Comparison of ENCODE assay signal across 23 mouse cellular contexts in the genomic region with DNA sequence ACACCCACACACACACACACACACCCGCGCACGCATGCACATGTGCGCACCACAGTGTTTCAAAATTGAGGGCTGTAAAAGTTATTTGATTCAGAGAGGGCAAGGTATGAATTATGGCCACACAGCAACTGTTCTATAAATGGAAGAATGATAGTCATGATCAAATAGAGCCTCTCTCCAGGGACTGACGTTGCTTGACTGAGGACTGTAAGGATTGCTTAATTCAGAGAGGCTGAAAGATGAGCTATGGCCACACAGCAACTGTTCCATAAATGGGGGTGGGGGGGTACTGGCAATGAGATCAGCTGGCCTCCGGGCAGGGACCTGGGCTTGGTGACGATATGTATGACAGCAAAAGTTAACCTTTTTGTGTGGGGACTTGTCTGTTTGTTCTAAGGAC. TPM values are rescaled to one million over a fixed set of nuclear protein-coding genes. Genes with fewer than 3 reads are reported as not detected.
DNase-seq lines count a peak whose midpoint lies in the region; ATAC-seq and TF ChIP-seq lines count a peak whose summit lies in the region.
"Had no signal": no experiment of that assay in that cellular context is flagged by ENCODE, and none has a peak within 500 bp of the region (broad histone marks: within the 10 kb centered on the region; RNA-seq: fewer than 3 reads in every experiment).

No protein-coding gene starts in this region.

- H3K9me3 ChIP-seq in kidney, postnatal 0 days (replicated peaks; ENCODE audit: low read length) = no peaks in the 10 kb centered on the region
- H3K9me3 ChIP-seq: embryonic facial prominence, embryonic 13.5 days; forebrain, embryonic 10.5 days; kidney, embryonic 15.5 days; liver, embryonic 15.5 days; neural tube, embryonic 12.5 days had no signal

- WGBS in heart, adult 2 months = 78% methylated on average over 7 of the region's 7 CpGs
- 83% methylated on average over 7 of the region's 7 CpGs for WGBS in kidney, postnatal 0 days
- WGBS in olfactory bulb, adult 2 months = 84% methylated on average over 7 of the region's 7 CpGs

- no peak for DNase-seq in heart, adult 2 months
- no peak for DNase-seq in heart, postnatal 25 days (ENCODE audit: low spot score)
- no peak for DNase-seq in kidney, postnatal 0 days (ENCODE audit: low spot score)
- DNase-seq in kidney, postnatal 25 days = no peak
- DNase-seq in NIH3T3 (ENCODE audit: low read depth) = peak; percentile 57
- no peak for DNase-seq in Muller cell, postnatal 12 days (ENCODE audit: inconsistent ontology term)
- DNase-seq in thymus, postnatal 36 days = no peak
- DNase-seq: adrenal gland, adult 8-10 months; B cell, adult 2 months; right cerebral cortex, postnatal 4 days had no signal

- H3K27ac ChIP-seq in heart, adult 2 months = peak overlapping the region; percentile 89
- H3K27ac ChIP-seq in kidney, postnatal 0 days = peak overlapping the region; percentile 65; the same call in 1 of the 2 replicates
- H3K27ac ChIP-seq in olfactory bulb, adult 2 months (ENCODE audit: insufficient read depth, low read depth, low read length) = peak overlapping the region; percentile 46; the same call in 1 of the 2 replicates
- H3K27ac ChIP-seq: embryonic facial prominence, embryonic 13.5 days; layer of hippocampus, adult 2 months; left cerebral cortex, adult 2 months; limb, embryonic 12.5 days; liver, embryonic 15.5 days; neural tube, embryonic 12.5 days had no signal

- no peak for ATAC-seq in kidney, postnatal 0 days (replicated peaks; ENCODE audit: low FRiP score, low read depth)
- ATAC-seq: hindbrain, embryonic 16.5 days; midbrain, embryonic 16.5 days had no signal

- TF ChIP-seq CTCF in heart, adult 2 months (IDR thresholded peaks at IDR 0.05) = no peak
- no peak for TF ChIP-seq CTCF in kidney, postnatal 0 days (IDR thresholded peaks at IDR 0.05; ENCODE audit: low read depth)
- no peak for TF ChIP-seq CTCF in olfactory bulb, adult 2 months (IDR thresholded peaks at IDR 0.05; ENCODE audit: insufficient read depth, low read depth, low read length)

- no peak overlapping the region for H3K4me2 ChIP-seq in kidney, postnatal 0 days (ENCODE audit: low read length)
- H3K4me2 ChIP-seq: embryonic facial prominence, embryonic 13.5 days; kidney, embryonic 15.5 days; limb, embryonic 12.5 days; liver, embryonic 15.5 days; neural tube, embryonic 12.5 days had no signal

- H3K4me3 ChIP-seq in heart, adult 2 months = no peak overlapping the region
- no peak overlapping the region for H3K4me3 ChIP-seq in kidney, postnatal 0 days (replicated peaks; ENCODE audit: low read depth, low read length)
- H3K4me3 ChIP-seq in olfactory bulb, adult 2 months (ENCODE audit: insufficient read depth, low read depth, low read length) = no peak overlapping the region
- H3K4me3 ChIP-seq: embryonic facial prominence, embryonic 13.5 days; forebrain, embryonic 10.5 days; kidney, embryonic 15.5 days; layer of hippocampus, adult 2 months; left cerebral cortex, adult 2 months; limb, embryonic 12.5 days; liver, embryonic 15.5 days; neural tube, embryonic 12.5 days had no signal

- TF ChIP-seq POLR2A in heart, adult 2 months (IDR thresholded peaks at IDR 0.05; ENCODE audit: insufficient read depth, low read depth, low read length) = no peak
- TF ChIP-seq POLR2A in olfactory bulb, adult 2 months (IDR thresholded peaks at IDR 0.05; ENCODE audit: insufficient read depth, low read depth, low read length) = no peak

- no peak overlapping the region for H3K9ac ChIP-seq in heart, adult 2 months (ENCODE audit: low read depth, low read length)
- no peak overlapping the region for H3K9ac ChIP-seq in kidney, postnatal 0 days (ENCODE audit: low read depth, low read length)
- H3K9ac ChIP-seq: embryonic facial prominence, embryonic 13.5 days; kidney, embryonic 15.5 days; limb, embryonic 12.5 days; liver, embryonic 15.5 days; neural tube, embryonic 12.5 days had no signal

- intact Hi-C loops in heart, adult 2 months (cut with DNase I) = no loop called here
- intact Hi-C loops in heart, postnatal 25 days (cut with DNase I) = no loop called here

- no peaks in the 10 kb centered on the region for H3K36me3 ChIP-seq in heart, adult 2 months (ENCODE audit: control insufficient read depth, insufficient read depth, low read length)
- no peaks in the 10 kb centered on the region for H3K36me3 ChIP-seq in kidney, postnatal 0 days (ENCODE audit: insufficient read depth, low read length)
- H3K36me3 ChIP-seq: embryonic facial prominence, embryonic 13.5 days; forebrain, embryonic 10.5 days; kidney, embryonic 15.5 days; limb, embryonic 12.5 days; liver, embryonic 15.5 days; neural tube, embryonic 12.5 days had no signal

- peaks cover 40% of the 10 kb centered on the region for H3K4me1 ChIP-seq in heart, adult 2 months (ENCODE audit: control insufficient read depth, insufficient read depth, low read length)
- H3K4me1 ChIP-seq in kidney, postnatal 0 days (replicated peaks; ENCODE audit: insufficient read depth, low read length) = peaks cover 33% of the 10 kb centered on the region
- peaks cover 46% of the 10 kb centered on the region for H3K4me1 ChIP-seq in olfactory bulb, adult 2 months (ENCODE audit: control insufficient read depth, insufficient read depth, low read length)

- no peaks in the 10 kb centered on the region for H3K79me2 ChIP-seq in heart, adult 2 months (replicated peaks; ENCODE audit: control insufficient read depth, insufficient read depth, low read length)

- no peak for TF ChIP-seq EP300 in heart, adult 2 months (IDR thresholded peaks at IDR 0.05; ENCODE audit: insufficient read depth, low read depth, low read length)

- H3K27me3 ChIP-seq in heart, adult 2 months (ENCODE audit: control insufficient read depth, insufficient read depth, low read length) = no peaks in the 10 kb centered on the region
- H3K27me3 ChIP-seq in kidney, postnatal 0 days (ENCODE audit: insufficient read depth, low read length) = no peaks in the 10 kb centered on the region
- H3K27me3 ChIP-seq: embryonic facial prominence, embryonic 13.5 days; kidney, embryonic 15.5 days; limb, embryonic 12.5 days; liver, embryonic 15.5 days; megakaryocyte, embryonic 14.5 days; neural tube, embryonic 12.5 days had no signal

RNA-seq across cellular contexts. Expression of gene Serpine1, which starts 5.1 kb away (rescaled TPM):
- 10 to 100 TPM; 24.0 to 29.6 TPM for total RNA-seq in heart, adult 2 months (2021)
- 21.9 and 41.8 TPM in 2 replicates for polyA plus RNA-seq in heart, adult 2 months (2012; rRNA removed)
- 10 to 100 TPM; 18.3 to 27.6 TPM for total RNA-seq in heart, postnatal 25 days (2021)
- polyA plus RNA-seq in kidney, postnatal 0 days (2015; fragmentation: Nextera tagmentation; extraction: Ambion mirVana) = 0.05 and 0.13 TPM in 2 replicates
- polyA plus RNA-seq in olfactory bulb, adult 2 months (2012; ENCODE audit: insufficient read depth, insufficient read length, low replicate concordance, missing spikeins) = not detected in 2 replicates

RNA-seq across cellular contexts. Expression of gene Ap1s1, which starts 31.3 kb away (rescaled TPM):
- 10 to 100 TPM; 33.9 to 36.8 TPM for total RNA-seq in heart, adult 2 months (2021)
- polyA plus RNA-seq in heart, adult 2 months (2012; rRNA removed) = 23.4 and 38.6 TPM in 2 replicates
- 10 to 100 TPM; 34.4 to 43.0 TPM for total RNA-seq in heart, postnatal 25 days (2021)
- 160 and 172 TPM in 2 replicates for polyA plus RNA-seq in kidney, postnatal 0 days (2015; fragmentation: Nextera tagmentation; extraction: Ambion mirVana)
- polyA plus RNA-seq in olfactory bulb, adult 2 months (2012; ENCODE audit: insufficient read depth, insufficient read length, low replicate concordance, missing spikeins) = not detected in 2 replicates

RNA-seq across cellular contexts. Expression of gene Trim56, which starts 38.8 kb away (rescaled TPM):
- 10 to 100 TPM; 19.0 to 22.2 TPM for total RNA-seq in heart, adult 2 months (2021)
- 6.9 and 7.5 TPM in 2 replicates for polyA plus RNA-seq in heart, adult 2 months (2012; rRNA removed)
- 10 to 100 TPM; 18.0 to 22.0 TPM for total RNA-seq in heart, postnatal 25 days (2021)
- polyA plus RNA-seq in kidney, postnatal 0 days (2015; fragmentation: Nextera tagmentation; extraction: Ambion mirVana) = 7.9 and 9.2 TPM in 2 replicates
- 43.5 TPM in 1 of 2 replicates, not detected in the other for polyA plus RNA-seq in olfactory bulb, adult 2 months (2012; ENCODE audit: insufficient read depth, insufficient read length, low replicate concordance, missing spikeins)

RNA-seq across cellular contexts. Expression of gene Vgf, which starts 51.0 kb away (rescaled TPM):
- total RNA-seq in heart, adult 2 months (2021) = not detected
- polyA plus RNA-seq in heart, adult 2 months (2012; rRNA removed) = 0.06 TPM in 2 replicates
- not detected for total RNA-seq in heart, postnatal 25 days (2021)
- 0.21 and 0.42 TPM in 2 replicates for polyA plus RNA-seq in kidney, postnatal 0 days (2015; fragmentation: Nextera tagmentation; extraction: Ambion mirVana)
- not detected in 2 replicates for polyA plus RNA-seq in olfactory bulb, adult 2 months (2012; ENCODE audit: insufficient read depth, insufficient read length, low replicate concordance, missing spikeins)
- polyA plus RNA-seq: gonadal fat pad, adult 2 months; liver, embryonic 15.5 days had no signal

Comparison
In these comparisons a context has a peak if more than half of its experiments do, and no peak if none do; other contexts are left out.
1. RNA of gene Serpine1, which starts 5.1 kb away (polyA plus RNA-seq): 21.9 to 41.8 TPM in heart, adult 2 months; 0.05 to 0.13 TPM in kidney, postnatal 0 days and not detected in olfactory bulb, adult 2 months; every median in the first group is over 10 times any median in the second.
2. Peak in every context shown above with its lines, with median percentiles within 50 percentile points of each other: H3K27ac ChIP-seq.